Mouse (Mus musculus) testis, postnatal 10 days (tissue): ENCODE measurements at regions not wholly inside any gene's neighbourhood (a gene's known extent, or its start where the extent isn't known, plus 50 kb on each side); places are given as distances from the start of the nearest gene placed in this dataset.
A peak's percentile ranks its signal among the peaks of the same experiment; 100 is the strongest.

Experiments
- DNase-seq: peaks from one replicate; pipeline ENCODE4 v3.0.0; 2021; ENCODE audit warnings: low spot score

- no peak for DNase-seq
Observed at GRCm38 (mm10) chr1:35786668-35787213, 281.5 kb upstream of the Hs6st1 start.

GRCm38 (mm10) chr1:35797064-35797463, 271.1 kb upstream of the Hs6st1 start:
- DNase-seq, result no peak

- DNase-seq, result no peak
Observed at GRCm38 (mm10) chr1:35797526-35797925, 270.7 kb upstream of the Hs6st1 start.

- peak; percentile 28 for DNase-seq
Observed at GRCm38 (mm10) chr1:35805546-35805945, 262.7 kb upstream of the Hs6st1 start.

- DNase-seq, result no peak
Observed at GRCm38 (mm10) chr1:35806329-35806728, 261.9 kb upstream of the Hs6st1 start.

- DNase-seq, result no peak
Observed at GRCm38 (mm10) chr1:35806731-35807130, 261.5 kb upstream of the Hs6st1 start.

- DNase-seq, result no peak
Observed at GRCm38 (mm10) chr1:35808894-35809293, 259.3 kb upstream of the Hs6st1 start.

GRCm38 (mm10) chr1:35809341-35809740, 258.9 kb upstream of the Hs6st1 start:
- no peak for DNase-seq

- DNase-seq, result no peak
Observed at GRCm38 (mm10) chr1:35810571-35811342, 257.4 kb upstream of the Hs6st1 start.

- DNase-seq, result no peak
Observed at GRCm38 (mm10) chr1:35811380-35811779, 256.8 kb upstream of the Hs6st1 start.

GRCm38 (mm10) chr1:35811795-35812194, 256.4 kb upstream of the Hs6st1 start:
- DNase-seq, result no peak

GRCm38 (mm10) chr1:35813625-35814024, 254.6 kb upstream of the Hs6st1 start:
- no peak for DNase-seq

GRCm38 (mm10) chr1:35814207-35814606, 254.0 kb upstream of the Hs6st1 start:
- no peak for DNase-seq

- DNase-seq, result no peak
Observed at GRCm38 (mm10) chr1:35814751-35815150, 253.4 kb upstream of the Hs6st1 start.

- no peak for DNase-seq
Observed at GRCm38 (mm10) chr1:35821791-35822190, 246.4 kb upstream of the Hs6st1 start.

- no peak for DNase-seq
Observed at GRCm38 (mm10) chr1:35822376-35823202, 245.6 kb upstream of the Hs6st1 start.

GRCm38 (mm10) chr1:35823496-35823895, 244.7 kb upstream of the Hs6st1 start:
- no peak for DNase-seq

- peak; percentile 28 for DNase-seq
Observed at GRCm38 (mm10) chr1:35823981-35824880, 244.0 kb upstream of the Hs6st1 start.

GRCm38 (mm10) chr1:35825531-35825966, 242.7 kb upstream of the Hs6st1 start:
- peak; percentile 34 for DNase-seq

- DNase-seq, result no peak
Observed at GRCm38 (mm10) chr1:35826575-35827114, 241.6 kb upstream of the Hs6st1 start.

- DNase-seq, result peak; percentile 16
Observed at GRCm38 (mm10) chr1:35827471-35827870, 240.7 kb upstream of the Hs6st1 start.
